Mouse (Mus musculus) lung, adult 2 months (tissue): ENCODE measurements around the gene Ptgs1.

Experiments
- CTCF ChIP-seq: fragments of 200-500 bp; IDR thresholded peaks from 2 replicates; pipeline ENCODE4 v1.5.1; 2011; ENCODE audit warnings: mild to moderate bottlenecking, low read length, control low read depth; ENCODE audit not compliant: insufficient read depth
- POLR2A ChIP-seq: fragments of 200-500 bp; IDR thresholded peaks from 2 replicates; pipeline ENCODE4 v1.6.1; 2011; ENCODE audit warnings: low read depth, mild to moderate bottlenecking, control low read depth, low read length, borderline replicate concordance; ENCODE audit errors: extremely low read depth

DNA sequence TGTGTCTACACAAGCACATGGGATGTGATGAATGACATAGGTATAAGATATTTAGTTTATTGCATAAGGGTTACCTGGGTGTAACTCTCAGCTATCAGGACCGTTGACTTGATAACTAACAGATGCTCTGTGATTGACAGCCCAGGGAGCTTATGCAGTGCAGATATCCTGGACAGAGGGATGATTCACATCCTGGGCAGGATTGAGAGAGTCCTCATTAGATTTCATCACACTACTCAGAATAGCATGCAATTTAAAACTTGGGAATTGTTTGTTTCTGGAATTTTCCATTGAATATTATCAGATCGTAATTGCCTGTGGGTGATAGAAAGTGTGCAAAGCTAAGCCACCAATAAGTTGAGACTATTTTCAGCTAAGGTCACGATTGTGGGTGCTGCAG is 17.7 kb downstream of the Ptgs1 start:
- TF ChIP-seq CTCF (no peak), POLR2A (no peak)
